Mouse (Mus musculus) heart, embryonic 14.5 days (tissue): ENCODE data around the gene Ccs. TPM values are rescaled to one million over a fixed set of nuclear protein-coding genes. Genes with fewer than 3 reads are reported as not detected.

Experiments
- ATAC-seq: fragments of 200-750 bp; cut with Nextera tagmentation; 2 replicates; pipeline ENCODE4 v1.8.0; 2017; ENCODE audit warnings: low read depth, moderate TSS enrichment; ENCODE audit not compliant: insufficient number of reproducible peaks, insufficient read depth, low FRiP score
- H3K27ac ChIP-seq, 2 experiments: fragments of 200-500 bp in 1 of 2; fragments of 300-500 bp in 1 of 2; sonication (generic) in 1 of 2; replicated peaks in 1 of 2; 2 replicates each; pipeline ENCODE4 v1.5.1; 2012 to 2014; ENCODE audit warnings: low read depth in 2 of 2, low read length in 2 of 2, control low read depth in 1 of 2, mild to moderate bottlenecking in 1 of 2, mixed read lengths in 1 of 2; ENCODE audit not compliant: control insufficient read depth in 1 of 2, insufficient read depth in 1 of 2
- H3K27me3 ChIP-seq: fragments of 300-500 bp; sonication (generic); 2 replicates; pipeline ENCODE4 v1.6.1; 2014; ENCODE audit warnings: mild to moderate bottlenecking, low read length, control low read depth; ENCODE audit not compliant: control insufficient read depth, insufficient read depth
- H3K36me3 ChIP-seq: fragments of 300-500 bp; sonication (generic); 2 replicates; pipeline ENCODE4 v1.6.1; 2014; ENCODE audit warnings: mild to moderate bottlenecking, control low read depth, low read length, mixed read lengths; ENCODE audit not compliant: control insufficient read depth, insufficient read depth
- H3K4me1 ChIP-seq, 2 experiments: fragments of 200-500 bp in 1 of 2; fragments of 300-500 bp in 1 of 2; sonication (generic) in 1 of 2; 2 replicates each; pipeline ENCODE4 v1.6.1; 2012 to 2014; ENCODE audit warnings: low read length in 2 of 2, control low read depth in 1 of 2, mixed read lengths in 1 of 2; ENCODE audit not compliant: control insufficient read depth in 2 of 2, insufficient read depth in 2 of 2
- H3K4me2 ChIP-seq: fragments of 300-500 bp; sonication (generic); 2 replicates; pipeline ENCODE4 v1.6.1; 2014; ENCODE audit warnings: mild to moderate bottlenecking, low read length
- H3K4me3 ChIP-seq, 2 experiments: fragments of 200-500 bp in 1 of 2; fragments of 300-500 bp in 1 of 2; sonication (generic) in 1 of 2; 2 replicates each; pipeline ENCODE4 v1.5.1; 2012 to 2014; ENCODE audit warnings: low read length in 2 of 2, mild to moderate bottlenecking in 2 of 2, control low read depth in 1 of 2, low read depth in 1 of 2, moderate library complexity in 1 of 2; ENCODE audit not compliant: control insufficient read depth in 1 of 2, insufficient read depth in 1 of 2
- H3K9ac ChIP-seq: fragments of 300-500 bp; sonication (generic); 2 replicates; pipeline ENCODE4 v1.6.1; 2014; ENCODE audit warnings: mild to moderate bottlenecking, low read length
- H3K9me3 ChIP-seq: fragments of 300-500 bp; sonication (generic); 2 replicates; pipeline ENCODE4 v1.6.1; 2016; ENCODE audit warnings: low read length, control low read depth; ENCODE audit not compliant: control insufficient read depth
- WGBS: fragments of 180-500 bp; shearing (Covaris S2); extraction: QIAGEN DNeasy Blood & Tissue Kit; methylation state at CpG from one replicate; pipeline ENCODE4 v1.1.7; 2014; 5-methylcytosine and 5-hydroxymethylcytosine counted together
- polyA plus RNA-seq: library from polyadenylated mRNA; unstranded; fragments of >200 nt; fragmentation: Nextera tagmentation; extraction: Ambion mirVana; gene quantifications from 2 replicates; pipeline ENCODE4 v1.2.1, GENCODE M21; 2014

Gene Ccs
- polyA plus RNA-seq, 1 experiment from 2014 or later: 38.8 TPM

DNA sequence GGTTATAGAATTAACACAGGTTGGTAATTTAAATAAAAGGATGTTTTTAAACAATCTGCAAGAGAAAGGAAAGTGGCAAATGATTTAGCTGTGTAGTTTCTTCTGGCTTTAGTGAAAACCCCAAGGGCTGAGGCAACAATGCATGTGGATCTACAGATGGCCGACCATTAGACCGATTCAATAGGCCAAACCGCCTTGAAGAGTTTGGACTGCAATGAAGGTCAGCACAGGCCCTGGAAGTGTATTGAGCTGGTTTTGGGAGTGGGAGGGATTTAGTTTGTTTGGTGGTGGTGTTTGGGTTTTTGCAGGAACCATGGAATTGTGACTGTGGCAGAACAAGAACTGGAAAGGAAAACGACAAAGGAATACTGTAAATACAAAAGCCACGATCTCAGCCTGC lies 40.0 kb downstream of the Ccs start:
- WGBS: 95% methylated on average over 5 of the region's 5 CpGs
- Histone ChIP-seq H3K27ac (no peak overlapping the region), H3K27me3 (no peaks in the 10 kb centered on the region), H3K4me3 (no peak overlapping the region), H3K9me3 (no peaks in the 10 kb centered on the region), H3K4me1 (peaks cover 0 to 12% of the 10 kb centered on the region in 2 experiments; a peak in 2 of 4 replicates), H3K36me3 (peaks cover 71% of the 10 kb centered on the region), H3K9ac (no peak overlapping the region), H3K4me2 (no peak overlapping the region)
- ATAC-seq: no peak

GRCm38 (mm10) chr19:4797846-4798245 lies 41.3 kb downstream of the Ccs start:
- H3K36me3 ChIP-seq: peaks cover 59% of the 10 kb centered on the region
- H3K27me3 ChIP-seq: no peaks in the 10 kb centered on the region
- WGBS: 92% methylated on average over 2 of the region's 2 CpGs
- H3K4me1 ChIP-seq: peaks cover 0 to 13% of the 10 kb centered on the region in 2 experiments; a peak in 2 of 4 replicates
- H3K4me3 ChIP-seq: no peak overlapping the region
- no peak for ATAC-seq
- H3K4me2 ChIP-seq: no peak overlapping the region
- H3K9ac ChIP-seq: no peak overlapping the region
- H3K27ac ChIP-seq: no peak overlapping the region
- no peaks in the 10 kb centered on the region for H3K9me3 ChIP-seq

- H3K4me3 ChIP-seq: no peak overlapping the region
- 88% methylated on average over 1 of the region's 1 CpGs for whole genome bisulfite sequencing
- no peak overlapping the region for H3K27ac ChIP-seq
- peaks cover 53% of the 10 kb centered on the region for H3K36me3 ChIP-seq
- H3K9me3 ChIP-seq: no peaks in the 10 kb centered on the region
- ATAC-seq: no peak
- no peak overlapping the region for H3K4me2 ChIP-seq
- H3K9ac ChIP-seq: no peak overlapping the region
- no peaks in the 10 kb centered on the region for H3K27me3 ChIP-seq
- H3K4me1 ChIP-seq: peaks cover 4 to 22% of the 10 kb centered on the region in 2 experiments
These were observed 43.2 kb downstream of the Ccs start for GRCm38 (mm10) chr19:4795929-4796328.

- under 1% methylated on average over 31 of the region's 31 CpGs for WGBS
- Histone ChIP-seq H3K36me3 (peaks cover 51% of the 10 kb centered on the region), H3K9ac (peak within 1 kb of the TSS; percentile 85), H3K4me1 (peaks cover 6 to 35% of the 10 kb centered on the region in 2 experiments), H3K27ac (peak within 1 kb of the TSS; percentile 83 to 85), H3K4me3 (peak within 1 kb of the TSS; percentile 71 to 86), H3K27me3 (no peaks in the 10 kb centered on the region), H3K4me2 (peak within 1 kb of the TSS; percentile 88), H3K9me3 (no peaks in the 10 kb centered on the region)
- ATAC-seq: peak; percentile 95
These were observed 45.2 kb downstream of the Ccs start, which contains the start of gene Rbm4 for GRCm38 (mm10) chr19:4793831-4794422. Gene Rbm4 (minus strand): TSS chr19:4793901.

DNA sequence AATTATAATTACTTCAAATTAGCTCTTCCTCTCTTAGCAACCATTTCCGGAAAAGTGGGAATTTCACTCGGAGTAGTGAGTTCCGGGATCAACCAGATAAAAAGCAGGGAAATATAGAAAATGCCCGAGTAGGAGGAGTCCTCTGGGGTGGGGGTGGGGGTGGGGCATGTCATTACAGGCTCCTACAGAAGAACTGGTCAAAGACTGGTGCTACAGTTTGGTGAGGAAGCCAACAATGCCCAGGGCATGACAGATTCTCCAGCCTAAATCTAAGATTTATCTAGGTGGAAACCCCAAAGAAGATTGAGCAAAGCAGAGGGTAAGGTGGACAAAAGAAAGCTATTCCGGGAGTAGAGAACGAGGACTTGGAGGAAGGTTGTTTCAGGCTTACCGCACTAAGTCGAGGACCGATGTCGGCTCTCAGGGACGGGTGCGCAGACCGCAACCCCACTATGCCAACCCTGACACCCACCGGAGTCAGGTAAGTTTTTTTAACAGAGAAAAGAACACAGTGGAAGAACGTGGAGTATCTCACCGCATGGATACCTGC lies 45.8 kb downstream of the Ccs start:
- WGBS: under 1% methylated on average over 16 of the region's 16 CpGs
- H3K4me2 ChIP-seq: peak overlapping the region; percentile 65
- peak overlapping the region; percentile 85 for H3K9ac ChIP-seq
- peaks cover 51% of the 10 kb centered on the region for H3K36me3 ChIP-seq
- no peaks in the 10 kb centered on the region for H3K9me3 ChIP-seq
- no peaks in the 10 kb centered on the region for H3K27me3 ChIP-seq
- no peak for ATAC-seq
- peaks cover 6 to 35% of the 10 kb centered on the region in 2 experiments for H3K4me1 ChIP-seq
- H3K27ac ChIP-seq: peak overlapping the region; percentile 83 to 85
- H3K4me3 ChIP-seq: peak overlapping the region; percentile 71 to 86

DNA sequence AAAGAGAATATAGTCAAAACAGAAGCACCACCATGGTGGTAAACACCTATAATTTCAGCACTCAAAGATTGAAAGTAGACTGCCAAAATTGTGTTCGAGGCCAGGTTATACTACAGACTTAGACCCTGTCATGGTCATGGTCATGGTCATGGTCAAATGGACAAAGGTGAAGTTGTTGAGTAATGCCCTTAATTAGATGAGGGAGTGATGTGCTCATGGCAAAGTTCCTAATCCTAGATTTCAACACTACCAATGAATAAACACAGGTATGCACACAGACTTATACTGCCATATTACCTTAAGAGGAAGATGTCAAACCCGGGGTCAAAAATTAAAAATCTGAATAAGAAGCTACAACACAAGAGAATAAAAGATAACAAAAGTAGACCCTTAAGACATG lies 52.8 kb downstream of the Ccs start:
- WGBS: 96% methylated on average over 2 of the region's 2 CpGs
- H3K4me1 ChIP-seq: peaks cover 7 to 39% of the 10 kb centered on the region in 2 experiments
- H3K4me2 ChIP-seq: no peak overlapping the region
- no peaks in the 10 kb centered on the region for H3K9me3 ChIP-seq
- H3K27me3 ChIP-seq: no peaks in the 10 kb centered on the region
- H3K27ac ChIP-seq: no peak overlapping the region
- peaks cover 94% of the 10 kb centered on the region for H3K36me3 ChIP-seq
- H3K9ac ChIP-seq: no peak overlapping the region
- H3K4me3 ChIP-seq: no peak overlapping the region
- ATAC-seq: no peak

GRCm38 (mm10) chr19:4785206-4785605 lies 53.9 kb downstream of the Ccs start:
- ATAC-seq: no peak
- Histone ChIP-seq H3K4me1 (peaks cover 6 to 33% of the 10 kb centered on the region in 2 experiments), H3K4me2 (no peak overlapping the region), H3K27me3 (no peaks in the 10 kb centered on the region), H3K27ac (peak overlapping the region in 1 of 2 experiments; percentile 46; a peak in 2 of 4 replicates), H3K36me3 (peaks cover 94% of the 10 kb centered on the region), H3K4me3 (no peak overlapping the region), H3K9me3 (no peaks in the 10 kb centered on the region), H3K9ac (no peak overlapping the region)
- WGBS: 80% methylated on average over 7 of the region's 7 CpGs
